Mouse (Mus musculus) lung, embryonic 15.5 days (tissue): ENCODE data around the gene Nsun6. TPM values are rescaled to one million over a fixed set of nuclear protein-coding genes. Genes with fewer than 3 reads are reported as not detected.

Experiments
- ATAC-seq: fragments of 200-750 bp; cut with Nextera tagmentation; 2 replicates; pipeline ENCODE4 v1.8.0; 2017; ENCODE audit warnings: moderate number of reproducible peaks, borderline replicate concordance; ENCODE audit not compliant: low FRiP score, low TSS enrichment; ENCODE audit errors: extremely low read depth
- H3K27ac ChIP-seq: fragments of 300-500 bp; sonication (generic); 2 replicates; pipeline ENCODE4 v1.5.1; 2015; ENCODE audit warnings: moderate library complexity, mild to moderate bottlenecking, inconsistent platforms
- H3K27me3 ChIP-seq: fragments of 300-500 bp; sonication (generic); 2 replicates; pipeline ENCODE4 v1.6.1; 2015; ENCODE audit warnings: inconsistent platforms
- H3K36me3 ChIP-seq: fragments of 300-500 bp; sonication (generic); 2 replicates; pipeline ENCODE4 v1.6.1; 2015; ENCODE audit warnings: inconsistent platforms
- H3K4me1 ChIP-seq: fragments of 300-500 bp; sonication (generic); 2 replicates; pipeline ENCODE4 v1.6.1; 2015; ENCODE audit warnings: inconsistent platforms
- H3K4me2 ChIP-seq: fragments of 300-500 bp; sonication (generic); 2 replicates; pipeline ENCODE4 v1.6.1; 2015; ENCODE audit warnings: inconsistent platforms, mild to moderate bottlenecking, moderate library complexity
- H3K4me3 ChIP-seq: fragments of 300-500 bp; sonication (generic); 2 replicates; pipeline ENCODE4 v1.5.1; 2015; ENCODE audit warnings: mild to moderate bottlenecking, inconsistent platforms
- H3K9ac ChIP-seq: fragments of 300-500 bp; sonication (generic); 2 replicates; pipeline ENCODE4 v1.6.1; 2015; ENCODE audit warnings: inconsistent platforms
- H3K9me3 ChIP-seq: fragments of 300-500 bp; sonication (generic); 2 replicates; pipeline ENCODE4 v1.6.1; 2016; ENCODE audit warnings: inconsistent platforms
- WGBS: fragments of 180-500 bp; shearing (Covaris S2); methylation state at CpG from one replicate; pipeline ENCODE4 v1.1.7; 2015; 5-methylcytosine and 5-hydroxymethylcytosine counted together
- polyA plus RNA-seq: library from polyadenylated mRNA; unstranded; fragments of >200 nt; fragmentation: Nextera tagmentation; extraction: Ambion mirVana; gene quantifications from 2 replicates; pipeline ENCODE4 v1.2.1, GENCODE M21; 2015

Gene Nsun6
- polyA plus RNA-seq, 1 experiment from 2014 or later, result 12.2 TPM

DNA sequence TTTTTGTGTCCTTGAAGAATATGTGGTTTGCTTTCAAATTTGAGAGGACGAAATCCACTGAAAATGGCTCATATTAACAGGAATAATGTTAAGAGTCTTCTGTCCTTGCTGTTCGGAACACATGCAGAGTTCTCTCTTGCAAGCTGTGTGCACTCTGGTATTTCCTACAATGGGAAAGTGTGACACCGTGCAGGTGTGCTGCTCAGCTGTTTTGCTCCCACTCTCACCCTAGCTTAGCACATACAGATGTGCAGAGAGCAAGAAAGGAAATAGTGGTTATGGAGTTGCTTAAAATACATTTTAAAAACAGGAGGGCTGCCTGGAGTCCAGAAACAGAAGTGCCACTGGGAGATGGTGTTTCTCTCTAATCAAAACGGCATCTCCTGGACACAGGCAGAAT is 65.5 kb downstream of the Nsun6 start:
- Histone ChIP-seq H3K9me3 (no peaks in the 10 kb centered on the region), H3K4me1 (no peaks in the 10 kb centered on the region), H3K27me3 (no peaks in the 10 kb centered on the region), H3K27ac (no peak overlapping the region), H3K4me2 (no peak overlapping the region), H3K9ac (no peak overlapping the region), H3K4me3 (no peak overlapping the region), H3K36me3 (no peaks in the 10 kb centered on the region; the same call in 1 of the 2 replicates)
- 81% methylated on average over 4 of the region's 4 CpGs for WGBS
- no peak for ATAC-seq

- H3K4me2 ChIP-seq, result no peak overlapping the region
- no peaks in the 10 kb centered on the region for H3K4me1 ChIP-seq
- H3K4me3 ChIP-seq, result no peak overlapping the region
- ATAC-seq, result no peak
- H3K27ac ChIP-seq, result no peak overlapping the region
- H3K36me3 ChIP-seq, result no peaks in the 10 kb centered on the region; the same call in 1 of the 2 replicates
- WGBS, result 69% methylated on average over 4 of the region's 4 CpGs
- H3K9ac ChIP-seq, result no peak overlapping the region
- H3K9me3 ChIP-seq, result no peaks in the 10 kb centered on the region
- H3K27me3 ChIP-seq, result no peaks in the 10 kb centered on the region
Observed at GRCm38 (mm10) chr2:14988451-14988850, 66.4 kb downstream of the Nsun6 start.

DNA sequence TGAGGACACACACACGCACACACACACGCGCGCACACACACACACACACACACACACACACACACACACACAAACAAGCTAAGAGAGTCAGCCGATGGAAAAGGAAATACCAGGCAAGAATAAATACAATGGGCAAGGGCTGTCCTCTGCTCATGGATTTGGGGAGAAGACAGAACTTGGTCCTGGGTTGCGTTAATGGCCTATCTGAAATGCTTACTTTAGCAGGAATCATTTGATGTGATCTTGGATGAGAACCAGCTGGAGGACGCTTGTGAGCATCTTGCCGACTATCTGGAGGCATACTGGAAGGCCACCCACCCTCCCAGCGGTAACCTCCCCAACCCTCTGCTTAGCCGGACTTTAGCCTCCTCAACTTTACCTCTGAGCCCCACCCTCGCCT is 70.8 kb downstream of the Nsun6 start:
- WGBS, result 67% methylated on average over 11 of the region's 11 CpGs
- Histone ChIP-seq H3K9me3 (no peaks in the 10 kb centered on the region), H3K4me3 (no peak overlapping the region), H3K4me1 (no peaks in the 10 kb centered on the region), H3K4me2 (no peak overlapping the region), H3K27ac (no peak overlapping the region), H3K9ac (no peak overlapping the region), H3K27me3 (no peaks in the 10 kb centered on the region), H3K36me3 (peaks cover 9% of the 10 kb centered on the region)
- ATAC-seq, result no peak; the same call in 1 of the 2 replicates

GRCm38 (mm10) chr2:14961493-14961892 is 93.4 kb downstream of the Nsun6 start:
- Histone ChIP-seq H3K27me3 (no peaks in the 10 kb centered on the region), H3K36me3 (no peaks in the 10 kb centered on the region), H3K27ac (no peak overlapping the region), H3K9me3 (no peaks in the 10 kb centered on the region), H3K9ac (no peak overlapping the region), H3K4me3 (no peak overlapping the region), H3K4me2 (no peak overlapping the region), H3K4me1 (no peaks in the 10 kb centered on the region)
- ATAC-seq, result no peak
- WGBS, result 67% methylated on average over 2 of the region's 2 CpGs

GRCm38 (mm10) chr2:14960963-14961488 is 93.8 kb downstream of the Nsun6 start:
- ATAC-seq, result no peak
- no peaks in the 10 kb centered on the region for H3K4me1 ChIP-seq
- H3K4me3 ChIP-seq, result no peak overlapping the region
- H3K9ac ChIP-seq, result no peak overlapping the region
- no peaks in the 10 kb centered on the region for H3K36me3 ChIP-seq
- 58% methylated on average over 1 of the region's 1 CpGs for WGBS
- H3K4me2 ChIP-seq, result no peak overlapping the region
- H3K27me3 ChIP-seq, result no peaks in the 10 kb centered on the region
- H3K9me3 ChIP-seq, result no peaks in the 10 kb centered on the region
- no peak overlapping the region for H3K27ac ChIP-seq

GRCm38 (mm10) chr2:14953090-14953489 is 101.8 kb downstream of the Nsun6 start:
- H3K27ac ChIP-seq, result no peak overlapping the region
- no peaks in the 10 kb centered on the region for H3K9me3 ChIP-seq
- H3K4me3 ChIP-seq, result no peak overlapping the region
- ATAC-seq, result no peak
- no peak overlapping the region for H3K4me2 ChIP-seq
- no peaks in the 10 kb centered on the region for H3K36me3 ChIP-seq
- no peak overlapping the region for H3K9ac ChIP-seq
- 76% methylated on average over 2 of the region's 2 CpGs for WGBS
- H3K27me3 ChIP-seq, result no peaks in the 10 kb centered on the region
- H3K4me1 ChIP-seq, result no peaks in the 10 kb centered on the region

Other genes starting within 250 kb of the Nsun6 start
- gene Arl5b, start 5.7 kb downstream of the Nsun6 start, polyA plus RNA-seq, result 33.3 and 33.5 TPM in 2 replicates